Mouse (Mus musculus) testis, postnatal 14 days (tissue): ENCODE results near the gene Nmb.
"Not testable (repeated sequence)": the region's sequence is repeated elsewhere in the genome, so short reads cannot be mapped to it uniquely, and the experiment has no call there.

ENCODE experiments used
- DNase-seq: peaks from one replicate; pipeline ENCODE4 v3.0.0; 2021; ENCODE audit warnings: low spot score

Gene Nmb

GRCm38 (mm10) chr7:80904921-80905515, at the start of gene Nmb:
Nmb (minus strand) TSS chr7:80905076.
- peak; percentile 58 for DNase-seq

- DNase-seq: no peak
These were observed 49.4 kb upstream of the Nmb start for GRCm38 (mm10) chr7:80954251-80954650.

- DNase-seq: no peak
These were observed 47.3 kb upstream of the Nmb start for GRCm38 (mm10) chr7:80952140-80952539.

- no peak for DNase-seq
These were observed 46.6 kb upstream of the Nmb start for GRCm38 (mm10) chr7:80951461-80951860.

GRCm38 (mm10) chr7:80947445-80948350, 42.8 kb upstream of the Nmb start, which contains the start of gene Sec11a:
Sec11a (minus strand) TSS chr7:80947780.
- DNase-seq: peak; percentile 93

GRCm38 (mm10) chr7:80939808-80940207, 34.9 kb upstream of the Nmb start:
- DNase-seq: no peak

- DNase-seq: not testable (repeated sequence)
These were observed 32.4 kb upstream of the Nmb start for GRCm38 (mm10) chr7:80937304-80937666.

- not testable (repeated sequence) for DNase-seq
These were observed 31.9 kb upstream of the Nmb start for GRCm38 (mm10) chr7:80936617-80937303.

GRCm38 (mm10) chr7:80935834-80936233, 31.0 kb upstream of the Nmb start:
- no peak for DNase-seq

- DNase-seq: no peak
These were observed 27.9 kb upstream of the Nmb start for GRCm38 (mm10) chr7:80932777-80933176.

- peak; percentile 35 for DNase-seq
These were observed 26.8 kb upstream of the Nmb start for GRCm38 (mm10) chr7:80931618-80932207.

GRCm38 (mm10) chr7:80923165-80923564, 18.3 kb upstream of the Nmb start:
- DNase-seq: no peak

GRCm38 (mm10) chr7:80919647-80920008, 14.8 kb upstream of the Nmb start:
- no peak for DNase-seq

- no peak for DNase-seq
These were observed 14.2 kb upstream of the Nmb start for GRCm38 (mm10) chr7:80918982-80919646.

GRCm38 (mm10) chr7:80917916-80918465, 13.1 kb upstream of the Nmb start:
- no peak for DNase-seq

- no peak for DNase-seq
These were observed 7.6 kb upstream of the Nmb start for GRCm38 (mm10) chr7:80912496-80912895.

GRCm38 (mm10) chr7:80911053-80911452, 6.2 kb upstream of the Nmb start:
- no peak for DNase-seq

- no peak for DNase-seq
These were observed 1.1 kb downstream of the Nmb start for GRCm38 (mm10) chr7:80903625-80904422.

- DNase-seq: no peak
These were observed 3.2 kb downstream of the Nmb start for GRCm38 (mm10) chr7:80901541-80902274.

- DNase-seq: peak; percentile 89
These were observed 3.9 kb downstream of the Nmb start, which contains the start of gene Wdr73 for GRCm38 (mm10) chr7:80900944-80901501. Wdr73 (minus strand) TSS chr7:80901269.
